Mouse (Mus musculus) hindlimb bud, embryonic 11.5 days (tissue): ENCODE results near the gene Gm13691.
"Not testable (repeated sequence)": the region's sequence is repeated elsewhere in the genome, so short reads cannot be mapped to it uniquely, and the experiment has no call there.

Source experiments
- DNase-seq: peaks from one replicate; pipeline ENCODE4 v3.0.0-alpha.2; 2012; ENCODE audit warnings: low read depth, low spot score; ENCODE audit errors: extremely low spot score

The Gm13691 gene

GRCm38 (mm10) chr2:83990253-83990652, at the start of gene Gm13691:
Gene Gm13691 (plus strand): TSS chr2:83990553.
- not testable (repeated sequence) for DNase-seq

- no peak for DNase-seq
These were observed 49.4 kb upstream of the Gm13691 start, which contains the start of gene Zswim2 for GRCm38 (mm10) chr2:83940931-83941361. Gene Zswim2 (minus strand): TSS chr2:83941228.

- no peak for DNase-seq
These were observed 49.0 kb upstream of the Gm13691 start for GRCm38 (mm10) chr2:83941378-83941777.

- DNase-seq = no peak
These were observed 48.6 kb upstream of the Gm13691 start for GRCm38 (mm10) chr2:83941792-83942191.

- DNase-seq = not testable (repeated sequence)
These were observed 35.0 kb upstream of the Gm13691 start, which contains the start of gene Gm13698 for GRCm38 (mm10) chr2:83955393-83955792. Gene Gm13698 (plus strand): TSS chr2:83955693.

- DNase-seq = not testable (repeated sequence)
These were observed 29.1 kb upstream of the Gm13691 start, which contains the start of gene Gm13693 for GRCm38 (mm10) chr2:83961203-83961602. Gene Gm13693 (plus strand): TSS chr2:83961503.

GRCm38 (mm10) chr2:83967013-83967412, 23.3 kb upstream of the Gm13691 start, which contains the start of gene Gm13695:
Gene Gm13695 (plus strand): TSS chr2:83967313.
- not testable (repeated sequence) for DNase-seq

- DNase-seq = not testable (repeated sequence)
These were observed 17.5 kb upstream of the Gm13691 start, which contains the start of gene Gm13696 for GRCm38 (mm10) chr2:83972823-83973222. Gene Gm13696 (plus strand): TSS chr2:83973123.

GRCm38 (mm10) chr2:83978633-83979032, 11.7 kb upstream of the Gm13691 start, which contains the start of gene Gm13694:
Gene Gm13694 (plus strand): TSS chr2:83978933.
- not testable (repeated sequence) for DNase-seq

GRCm38 (mm10) chr2:83984443-83984842, 5.9 kb upstream of the Gm13691 start, which contains the start of gene Gm13697:
Gene Gm13697 (plus strand): TSS chr2:83984743.
- DNase-seq = not testable (repeated sequence)

- not testable (repeated sequence) for DNase-seq
These were observed 3.4 kb downstream of the Gm13691 start for GRCm38 (mm10) chr2:83993639-83994255.

- not testable (repeated sequence) for DNase-seq
These were observed 4.2 kb downstream of the Gm13691 start for GRCm38 (mm10) chr2:83994526-83994925.

GRCm38 (mm10) chr2:84008913-84009312, 18.6 kb downstream of the Gm13691 start:
- no peak for DNase-seq

GRCm38 (mm10) chr2:84009818-84010217, 19.5 kb downstream of the Gm13691 start:
- DNase-seq = no peak

- no peak for DNase-seq
These were observed 24.2 kb downstream of the Gm13691 start for GRCm38 (mm10) chr2:84014572-84014971.

GRCm38 (mm10) chr2:84016291-84016690, 25.9 kb downstream of the Gm13691 start:
- not testable (repeated sequence) for DNase-seq

- no peak for DNase-seq
These were observed 28.0 kb downstream of the Gm13691 start for GRCm38 (mm10) chr2:84018330-84018729.

GRCm38 (mm10) chr2:84019519-84020305, 29.4 kb downstream of the Gm13691 start:
- DNase-seq = no peak

- no peak for DNase-seq
These were observed 31.6 kb downstream of the Gm13691 start for GRCm38 (mm10) chr2:84021930-84022329.

GRCm38 (mm10) chr2:84022905-84023304, 32.6 kb downstream of the Gm13691 start:
- no peak for DNase-seq

GRCm38 (mm10) chr2:84023319-84023718, 33.0 kb downstream of the Gm13691 start:
- no peak for DNase-seq
